Mouse (Mus musculus): ENCODE results near the gene Snx9.
A peak's percentile ranks its signal among the peaks of the same experiment; 100 is the strongest.

DNA sequence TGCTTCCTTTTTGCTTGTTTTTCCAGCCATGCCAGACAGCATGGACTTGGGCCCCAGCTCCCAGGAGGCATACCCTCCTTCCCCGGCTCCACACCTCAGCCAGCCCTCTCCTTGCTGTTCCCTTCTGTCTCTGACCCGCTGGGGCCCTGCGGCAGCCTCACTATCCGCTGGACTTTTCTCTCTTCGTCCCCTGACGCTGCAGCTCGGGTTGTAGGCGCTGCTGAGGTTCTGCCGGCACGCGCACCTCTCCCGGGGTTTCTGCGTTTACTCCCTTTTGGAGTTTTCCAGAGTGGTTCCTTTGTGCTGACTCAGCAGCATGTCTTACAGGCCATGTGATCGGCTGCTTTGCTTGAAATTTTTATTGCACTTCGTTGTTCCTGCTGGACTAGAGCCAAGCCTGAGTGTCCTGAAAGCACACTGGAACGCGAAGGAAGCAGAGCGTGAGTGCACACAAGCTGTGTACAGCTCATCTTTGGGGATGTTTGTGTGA is 8.3 kb downstream of the Snx9 start:
- peak; percentile 99 for TF ChIP-seq MAFK (IDR thresholded peaks at IDR 0.05; ENCODE audit: insufficient read depth, low read depth, low read length)
- TF ChIP-seq ZNF384 (IDR thresholded peaks at IDR 0.05; ENCODE audit: low read depth, low read length), result no peak

All from ES-E14 (cell line).